Mouse (Mus musculus): Measurements from ENCODE around the gene Tns2.

Tns2 gene

DNA sequence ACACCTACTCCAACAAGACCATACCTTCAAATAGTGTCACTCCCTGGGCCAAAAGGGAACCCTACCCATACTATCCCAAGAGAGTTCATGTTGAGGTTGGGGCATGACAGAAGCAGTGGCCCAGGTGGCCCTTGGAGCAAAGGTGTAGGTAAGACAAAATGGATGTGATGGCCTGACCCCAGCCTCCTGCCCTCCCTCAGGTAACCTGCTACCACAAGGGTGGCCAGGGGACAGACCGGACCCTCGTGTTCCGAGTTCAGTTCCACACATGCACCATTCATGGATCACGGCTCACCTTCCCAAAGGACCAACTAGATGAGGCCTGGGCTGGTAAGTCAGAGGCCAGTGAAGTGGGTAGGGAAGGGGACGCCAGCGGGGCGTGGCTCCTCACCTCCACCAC lies 10.1 kb downstream of the Tns2 start:
- DNase-seq (ENCODE audit: low spot score) = no peak

DNA sequence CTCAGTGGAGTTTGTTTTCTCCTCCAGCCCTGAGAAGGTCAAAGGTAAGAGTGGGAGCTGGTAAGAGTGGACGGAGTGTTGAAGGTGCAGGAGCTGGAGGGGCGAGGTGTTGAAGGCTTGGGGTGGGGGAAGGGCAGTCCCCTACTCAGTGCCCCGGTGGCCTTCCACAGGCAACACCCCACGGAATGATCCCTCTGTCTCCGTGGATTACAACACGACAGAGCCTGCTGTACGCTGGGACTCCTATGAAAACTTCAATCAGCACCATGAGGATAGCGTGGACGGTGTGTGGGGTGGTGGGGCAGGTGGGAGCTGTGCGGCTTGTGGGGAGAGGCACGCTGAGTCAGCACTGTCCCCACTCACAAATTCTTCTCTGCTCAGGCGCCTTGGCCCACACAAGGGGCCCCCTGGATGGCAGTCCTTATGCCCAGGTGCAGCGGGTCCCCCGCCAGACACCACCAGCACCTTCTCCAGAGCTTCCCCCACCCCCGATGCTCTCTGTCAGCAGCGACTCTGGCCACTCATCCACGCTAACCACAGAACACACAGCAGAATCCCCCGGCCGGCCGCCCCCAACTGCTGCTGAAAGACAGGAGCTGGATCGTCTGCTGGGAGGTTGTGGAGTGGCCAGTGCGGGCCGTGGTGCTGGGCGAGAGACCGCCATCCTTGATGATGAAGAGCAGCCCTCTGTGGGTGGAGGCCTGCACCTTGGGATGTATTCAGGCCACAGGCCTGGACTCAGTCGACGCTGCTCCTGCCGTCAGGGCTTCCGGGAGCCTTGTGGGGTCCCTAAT lies 10.7 kb downstream of the Tns2 start:
- no peak for DNase-seq (ENCODE audit: low spot score)

DNA sequence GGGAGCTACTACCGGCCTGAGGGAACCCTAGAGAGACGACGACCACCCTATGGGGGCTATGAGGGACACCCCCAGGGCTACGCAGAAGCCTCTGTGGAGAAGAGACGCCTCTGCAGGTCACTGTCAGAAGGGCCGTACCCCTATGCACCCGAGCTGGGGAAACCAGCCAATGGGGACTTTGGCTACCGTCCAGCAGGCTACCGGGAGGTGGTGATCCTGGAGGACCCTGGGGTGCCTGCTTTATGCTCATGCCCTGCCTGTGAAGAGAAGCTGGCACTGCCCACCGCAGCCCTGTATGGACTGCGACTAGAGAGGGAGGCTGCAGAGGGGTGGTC lies 11.2 kb downstream of the Tns2 start:
- DNase-seq (ENCODE audit: low spot score) = no peak

DNA sequence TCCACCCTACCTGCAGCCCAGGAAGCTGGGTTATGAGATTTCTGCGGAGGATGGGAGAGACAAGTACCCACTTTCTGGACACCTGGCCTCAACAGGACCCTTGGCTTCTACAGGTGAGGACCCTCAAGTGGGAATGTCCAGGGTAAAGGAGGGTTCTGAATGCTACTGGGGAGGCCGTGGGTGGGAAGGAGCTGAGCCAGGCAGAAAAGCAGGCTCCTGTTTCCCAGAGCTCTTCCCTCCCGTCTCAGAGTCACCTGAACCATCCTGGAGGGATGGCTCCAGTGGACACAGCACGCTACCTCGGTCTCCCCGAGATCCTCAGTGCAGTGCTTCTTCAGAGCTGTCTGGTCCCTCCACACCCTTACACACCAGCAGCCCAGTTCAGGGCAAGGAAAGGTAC lies 12.0 kb downstream of the Tns2 start:
- DNase-seq (ENCODE audit: low spot score) = no peak

DNA sequence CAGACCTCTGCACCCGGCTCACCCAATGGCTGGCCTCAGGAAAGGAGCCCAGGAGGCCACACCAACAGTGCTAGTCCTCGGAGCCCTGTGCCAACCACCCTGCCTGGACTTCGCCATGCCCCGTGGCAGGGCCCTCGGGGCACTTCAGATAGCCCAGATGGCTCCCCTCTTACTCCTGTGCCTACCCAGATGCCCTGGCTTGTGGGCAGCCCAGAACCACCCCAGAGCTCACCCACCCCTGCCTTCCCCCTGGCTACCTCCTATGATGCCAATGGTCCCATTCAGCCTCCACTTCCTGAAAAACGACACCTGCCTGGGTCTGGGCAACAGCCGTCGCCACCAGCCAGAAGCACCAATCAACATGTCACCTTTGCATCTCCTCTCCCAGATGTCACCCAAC lies 12.6 kb downstream of the Tns2 start:
- DNase-seq (ENCODE audit: low spot score) = no peak

DNA sequence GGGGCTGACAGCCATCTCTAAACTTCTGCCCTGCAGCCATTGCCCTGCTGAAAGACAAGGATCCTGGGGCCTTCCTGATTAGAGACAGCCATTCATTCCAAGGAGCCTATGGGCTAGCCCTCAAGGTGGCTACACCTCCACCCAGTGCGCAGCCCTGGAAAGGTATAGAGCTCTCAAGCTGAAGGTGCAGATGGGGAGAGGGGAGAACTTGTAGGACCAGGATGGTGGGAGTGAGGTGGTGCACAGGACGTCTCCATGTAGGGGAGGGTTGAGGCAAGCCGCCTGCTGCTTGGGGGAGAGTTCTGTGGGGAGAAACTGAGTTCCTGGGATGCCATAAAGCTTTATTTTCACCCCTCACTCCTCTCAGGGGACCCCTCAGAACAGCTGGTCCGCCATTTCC lies 13.5 kb downstream of the Tns2 start:
- no peak for DNase-seq (ENCODE audit: low spot score)

DNA sequence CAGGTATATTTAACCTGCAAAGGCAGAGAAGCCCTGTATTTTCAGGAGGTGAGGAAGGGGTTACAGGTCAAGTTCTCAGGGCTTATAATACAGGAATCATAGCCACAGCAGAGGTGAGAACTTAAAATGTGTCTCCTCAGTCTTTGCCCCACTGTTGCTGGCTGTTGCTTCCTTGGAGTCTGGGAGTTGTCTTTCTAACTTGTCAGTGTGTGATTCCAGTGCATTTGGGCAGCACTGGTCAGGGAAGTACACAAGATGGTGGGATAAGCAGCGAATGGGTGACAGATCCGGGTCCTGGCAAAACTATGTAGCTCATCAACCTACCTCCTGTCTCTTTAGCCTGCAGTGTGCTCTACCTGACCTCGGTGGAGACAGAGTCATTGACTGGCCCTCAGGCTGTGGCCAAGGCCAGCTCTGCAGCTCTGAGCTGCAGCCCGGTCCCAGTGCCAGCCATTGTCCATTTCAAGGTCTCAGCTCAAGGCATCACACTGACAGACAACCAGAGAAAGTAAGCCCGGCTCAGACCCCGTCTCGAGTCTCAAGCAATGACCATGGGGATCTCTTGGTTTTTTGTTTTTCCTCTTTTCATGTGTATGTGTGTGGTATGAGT lies 14.5 kb downstream of the Tns2 start:
- no peak for DNase-seq (ENCODE audit: low spot score)

DNA sequence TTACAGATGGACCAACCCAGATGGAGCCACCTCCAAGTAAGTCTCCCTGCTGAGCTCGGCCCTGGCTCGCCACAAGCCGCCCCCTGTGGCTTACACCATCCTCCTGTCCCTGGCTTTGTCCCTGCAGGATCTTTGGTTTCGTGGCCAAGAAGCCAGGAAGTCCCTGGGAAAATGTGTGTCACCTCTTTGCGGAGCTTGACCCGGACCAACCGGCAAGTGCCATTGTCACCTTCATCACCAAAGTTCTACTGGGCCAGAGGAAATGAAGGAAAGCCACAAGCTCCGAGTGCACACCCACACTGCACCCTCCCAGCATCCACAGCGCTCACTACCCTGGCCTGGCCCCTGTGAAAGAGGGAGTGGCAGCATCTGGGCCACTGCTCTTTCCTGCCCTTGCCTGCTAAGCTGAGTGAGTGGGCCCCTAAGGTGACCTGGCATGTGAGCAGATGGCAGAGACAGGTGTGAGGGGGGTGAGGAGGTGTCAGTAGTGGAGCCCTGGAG lies 15.6 kb downstream of the Tns2 start:
- DNase-seq (ENCODE audit: low spot score) = no peak

DNA sequence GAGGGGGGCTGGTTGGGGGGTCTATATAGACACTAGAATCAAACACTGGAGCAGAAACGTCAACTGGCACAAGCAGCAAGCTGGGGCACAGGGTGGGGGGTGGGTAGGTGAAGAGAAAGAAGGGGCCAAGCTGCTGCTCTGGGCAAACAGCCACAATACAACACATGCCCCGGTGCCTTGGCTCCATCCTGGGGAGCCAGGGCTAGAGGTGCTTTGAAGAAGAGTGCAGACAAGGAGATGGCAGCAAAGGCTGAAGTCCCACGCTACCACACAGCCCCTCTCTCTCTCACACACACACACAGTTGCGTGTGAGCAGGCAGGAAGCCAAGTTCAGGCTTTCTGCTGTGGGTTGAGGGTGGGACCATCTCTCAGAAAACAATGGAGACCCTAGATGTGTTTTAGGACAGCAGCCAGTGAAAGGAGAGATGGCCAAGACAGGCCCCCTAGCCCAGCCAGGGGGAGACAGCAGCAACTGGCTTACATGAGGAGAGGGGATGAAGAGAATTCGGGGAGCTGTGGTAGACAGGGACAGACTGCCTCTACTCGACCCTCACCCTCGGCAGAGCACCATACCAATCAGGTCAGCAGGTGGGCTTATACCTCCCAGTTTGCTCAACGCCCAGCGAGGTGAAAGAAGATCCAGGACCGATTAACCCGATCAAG lies 16.7 kb downstream of the Tns2 start:
- no peak for DNase-seq (ENCODE audit: low spot score)

DNA sequence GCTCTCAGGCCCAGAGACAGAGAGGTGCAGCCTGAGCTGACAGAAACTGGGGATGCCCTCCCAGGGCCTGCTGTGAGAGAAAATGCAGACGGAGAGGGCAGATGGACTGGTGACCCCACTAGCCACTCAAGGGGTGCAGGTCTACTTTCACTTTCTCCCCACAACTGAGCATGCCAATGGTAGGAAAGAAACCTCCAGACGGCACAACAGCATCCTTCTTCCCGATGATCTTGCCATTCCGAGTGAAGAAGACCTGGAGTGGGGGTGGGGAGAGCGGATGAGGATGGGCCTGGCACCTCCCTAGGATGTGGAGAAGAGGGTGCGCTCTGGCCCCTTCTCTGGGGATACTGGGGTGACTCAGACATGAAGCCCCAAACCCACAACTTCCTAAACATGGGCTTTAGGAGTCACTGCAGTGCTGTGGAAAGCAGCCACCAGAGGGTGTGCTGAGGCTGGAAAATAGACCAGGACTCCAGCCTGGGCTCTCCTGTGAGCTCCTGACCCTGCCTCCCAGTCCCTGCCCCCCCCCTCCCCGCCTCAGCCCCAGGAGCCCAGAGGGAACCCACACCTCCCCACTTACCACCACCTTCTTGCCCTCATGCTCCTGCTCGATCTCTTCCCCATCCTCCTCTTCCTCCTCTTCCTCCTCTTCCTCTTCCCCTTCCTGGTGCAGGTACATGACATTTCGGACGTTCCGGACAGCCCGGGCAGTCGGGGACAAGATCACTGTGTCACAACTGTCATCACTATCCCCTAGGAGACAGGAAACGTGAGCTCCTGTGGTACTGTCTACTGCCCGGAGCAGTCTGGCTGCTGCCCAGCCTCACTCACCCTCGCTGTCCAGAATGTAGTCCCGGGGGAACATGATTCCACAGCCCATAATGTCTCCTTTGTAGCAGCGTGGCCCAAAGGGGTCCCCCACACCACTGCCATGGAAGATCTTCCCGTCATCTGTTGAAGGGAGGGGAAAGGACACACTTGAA lies 17.5 kb downstream of the Tns2 start:
- DNase-seq (ENCODE audit: low spot score) = no peak

DNA sequence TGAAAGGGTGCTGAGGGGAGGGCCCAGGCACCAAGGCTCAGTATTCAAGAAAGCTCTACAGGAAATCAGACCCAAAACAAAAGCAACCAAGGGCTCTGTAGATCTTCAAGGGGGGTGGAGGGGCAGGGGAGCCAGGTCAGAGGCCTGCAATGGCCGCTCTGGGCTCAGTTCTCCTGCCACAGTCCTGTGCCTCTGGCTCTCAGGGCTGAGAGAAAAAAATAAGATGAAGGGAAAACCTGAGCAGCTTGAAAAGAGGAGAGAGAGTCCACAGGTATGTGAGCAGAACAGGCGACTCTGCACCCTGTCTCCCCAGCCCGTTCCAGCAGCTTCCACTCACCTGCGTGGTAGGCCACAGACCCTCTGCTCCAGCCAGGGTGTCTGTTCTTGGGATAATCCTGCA lies 18.4 kb downstream of the Tns2 start:
- DNase-seq (ENCODE audit: low spot score) = no peak

DNA sequence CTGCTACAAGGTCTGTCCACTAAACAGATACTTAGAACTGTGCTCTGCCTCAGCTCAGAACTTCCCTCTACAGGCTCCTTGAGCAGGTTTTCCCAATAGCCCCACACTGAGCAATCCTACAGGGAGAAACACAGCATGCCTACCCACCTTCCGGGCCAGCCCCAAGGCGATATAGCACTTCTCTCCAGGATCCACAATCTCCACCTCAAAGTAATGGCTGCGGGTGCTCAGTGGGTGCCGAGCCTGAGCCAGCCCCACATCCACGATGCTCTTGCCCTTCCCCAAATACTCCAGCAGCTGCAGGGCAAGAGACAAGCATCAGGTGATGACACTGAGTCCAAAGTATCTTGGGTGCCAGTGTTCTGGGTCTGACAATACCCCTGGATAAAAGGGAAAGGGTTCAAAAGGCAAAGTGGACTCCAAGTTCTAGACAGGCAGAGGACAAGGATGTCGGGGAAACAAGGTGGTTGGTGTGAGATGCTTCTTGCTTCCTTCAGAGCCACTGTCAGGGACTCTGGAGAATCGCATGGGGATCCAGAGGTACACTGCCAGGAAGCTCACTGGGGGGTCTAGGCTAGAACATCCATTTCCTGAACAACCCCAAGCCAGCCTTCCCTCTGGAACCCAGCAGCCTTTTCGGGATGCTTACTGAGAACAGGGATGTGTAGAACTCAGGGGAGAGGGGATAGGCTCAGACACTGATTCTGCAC lies 19.1 kb downstream of the Tns2 start:
- no peak for DNase-seq (ENCODE audit: low spot score)

DNA sequence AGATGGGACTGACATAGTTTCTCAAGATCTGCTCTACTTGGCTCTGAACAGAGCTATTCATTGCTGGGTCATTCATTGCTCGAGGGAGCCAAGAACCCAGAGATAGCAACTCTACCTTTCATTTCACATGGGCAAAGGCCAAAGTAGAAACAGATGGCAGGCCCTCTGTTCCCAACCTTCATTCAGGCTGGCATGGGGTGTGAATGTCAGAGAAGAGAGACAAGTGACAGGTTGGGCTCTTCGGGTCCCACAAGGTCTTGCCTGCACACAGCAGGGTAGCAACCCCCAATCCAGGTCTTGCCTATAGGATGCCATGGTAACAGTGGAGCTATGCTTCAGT lies 19.6 kb downstream of the Tns2 start:
- DNase-seq (ENCODE audit: low spot score) = no peak

DNA sequence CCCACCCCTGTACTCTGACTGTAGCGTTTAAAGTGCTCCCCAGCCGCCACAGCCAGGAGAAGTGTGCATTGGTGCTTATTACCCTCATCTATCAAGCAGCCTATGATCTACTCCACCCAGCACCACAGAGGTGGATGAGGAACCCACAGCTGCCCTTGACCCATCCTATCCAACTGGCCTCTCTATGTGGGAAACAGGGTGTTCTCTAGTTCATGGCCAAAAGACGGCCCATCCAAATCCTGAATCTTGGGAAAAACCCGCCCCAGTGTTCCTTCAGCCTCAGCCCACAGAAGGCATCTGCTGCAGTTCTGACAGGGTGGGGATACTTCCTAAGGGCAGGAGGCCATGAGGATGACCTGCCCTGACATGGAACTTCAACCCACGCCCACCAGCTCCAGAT lies 20.3 kb downstream of the Tns2 start:
- no peak for DNase-seq (ENCODE audit: low spot score)

DNA sequence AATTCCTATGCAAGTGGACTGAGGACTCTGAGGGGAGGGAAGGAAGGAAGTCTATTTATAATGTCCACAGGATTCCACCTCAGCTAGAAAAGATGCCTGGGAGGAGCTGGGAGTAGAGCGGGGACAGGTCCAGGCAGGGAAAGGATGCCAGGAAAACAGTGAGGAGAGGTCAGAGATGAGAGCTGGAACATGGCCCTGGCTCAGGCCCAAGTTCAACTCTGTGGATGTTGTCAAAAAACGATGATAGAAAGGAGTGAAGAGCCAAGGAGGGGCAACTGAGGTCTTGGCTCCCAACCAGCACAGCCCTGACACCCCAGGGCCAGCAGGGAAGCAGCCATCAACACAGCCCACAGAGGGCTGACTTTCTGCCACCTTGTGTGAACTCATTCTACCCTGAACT lies 26.1 kb downstream of the Tns2 start:
- DNase-seq (ENCODE audit: low spot score) = no peak

DNA sequence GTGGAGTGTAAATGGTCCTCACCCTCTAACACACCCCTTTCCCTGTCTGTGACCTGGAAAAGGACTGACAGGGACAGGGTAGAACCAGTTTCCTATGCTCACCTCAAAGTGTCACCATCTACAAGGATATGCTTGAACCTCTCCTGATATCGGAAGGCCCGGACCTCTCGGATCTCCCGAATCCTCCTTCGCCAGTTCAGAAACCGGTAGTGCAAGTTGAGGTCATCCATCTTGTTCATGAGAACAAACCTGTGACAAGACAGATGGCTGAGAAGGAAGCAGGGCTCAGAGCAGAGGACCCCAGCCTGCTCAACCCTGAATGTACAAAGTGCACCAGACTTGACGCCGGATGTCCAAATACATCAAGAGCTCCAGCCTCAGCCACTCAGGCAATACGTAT lies 33.1 kb downstream of the Tns2 start:
- DNase-seq (ENCODE audit: low spot score) = no peak

DNA sequence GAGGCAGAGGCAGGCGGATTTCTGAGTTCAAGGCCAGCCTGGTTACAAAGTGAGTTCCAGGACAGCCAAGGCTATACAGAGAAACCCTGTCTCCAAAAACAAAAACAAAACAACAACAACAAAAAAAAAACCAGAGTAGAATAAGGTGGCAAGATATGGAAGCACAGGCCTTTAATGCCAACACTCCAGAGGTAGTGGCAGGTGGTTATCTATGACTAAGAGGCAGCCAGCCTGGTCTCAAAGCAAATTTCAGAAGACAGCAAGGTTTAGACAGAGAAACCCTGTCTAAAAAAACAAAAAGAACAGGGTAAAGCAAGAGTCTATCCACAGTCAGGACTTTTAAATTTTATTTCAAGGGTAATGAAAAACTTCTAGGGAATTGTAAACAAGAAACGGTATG lies 34.5 kb downstream of the Tns2 start:
- DNase-seq (ENCODE audit: low spot score) = no peak

DNA sequence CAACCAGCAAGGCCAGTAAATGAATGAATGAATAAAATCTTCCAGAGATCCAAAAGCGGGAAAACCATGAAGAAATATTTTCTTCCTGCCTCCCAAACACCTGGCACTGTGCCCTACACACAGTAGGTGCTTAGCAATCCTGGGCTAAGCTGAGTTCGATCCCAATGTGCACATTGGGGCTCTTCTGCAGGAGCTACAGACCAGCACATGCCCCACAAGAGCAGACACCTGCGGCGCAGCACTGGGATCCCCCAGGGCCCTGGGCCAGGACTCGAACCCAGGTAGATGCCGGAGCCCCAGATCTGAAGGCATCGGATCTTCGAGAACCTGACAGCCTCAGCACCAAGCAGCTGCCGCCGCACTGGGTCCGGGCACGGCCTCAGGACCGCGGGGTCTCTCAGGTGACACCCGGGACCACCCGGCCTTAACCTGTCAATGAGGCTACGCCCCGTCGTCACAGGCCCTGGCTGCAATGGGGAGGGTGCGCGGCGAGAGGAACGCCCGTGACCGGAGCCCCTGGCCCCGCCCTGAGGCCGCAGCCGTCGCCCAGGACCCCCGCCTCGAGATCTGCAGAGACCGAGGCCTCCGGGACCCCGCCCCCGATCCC lies 35.4 kb downstream of the Tns2 start:
- DNase-seq (ENCODE audit: low spot score) = no peak

DNA sequence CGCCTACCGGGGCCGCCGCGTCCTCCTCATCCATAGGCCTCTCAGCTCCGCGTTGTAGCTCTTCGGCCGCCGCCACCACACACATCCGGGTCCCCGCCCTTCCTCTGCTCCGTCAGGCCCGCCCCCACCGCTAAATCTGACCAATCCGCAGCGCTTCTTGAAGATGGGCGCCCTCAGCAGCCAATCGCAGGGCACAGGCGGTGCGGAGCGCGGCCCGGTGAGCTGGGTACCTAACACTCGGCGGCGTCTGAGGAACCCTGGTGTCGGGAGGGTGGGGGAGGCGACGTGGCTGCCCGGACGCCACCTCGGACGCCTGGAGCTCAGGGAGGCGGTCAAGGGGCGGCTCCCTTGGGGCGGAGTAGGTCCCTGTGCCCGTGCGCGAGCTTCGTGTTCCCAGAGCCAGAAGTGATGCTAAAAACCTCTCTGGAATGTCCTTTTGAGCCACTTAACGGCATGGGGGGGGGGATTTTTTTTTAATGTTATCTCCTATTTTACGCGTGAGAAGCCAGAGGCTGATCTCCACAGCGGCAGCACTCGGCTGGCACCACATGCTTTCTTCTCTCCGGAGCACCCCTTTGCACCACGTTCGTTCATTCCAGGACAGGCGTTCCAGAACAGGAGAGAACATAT lies 36.0 kb downstream of the Tns2 start, which contains the start of gene Spryd3:
Spryd3 (minus strand) TSS at position 106 of the 630 bp plus-strand sequence.
- DNase-seq (ENCODE audit: low spot score) = peak; percentile 98

DNA sequence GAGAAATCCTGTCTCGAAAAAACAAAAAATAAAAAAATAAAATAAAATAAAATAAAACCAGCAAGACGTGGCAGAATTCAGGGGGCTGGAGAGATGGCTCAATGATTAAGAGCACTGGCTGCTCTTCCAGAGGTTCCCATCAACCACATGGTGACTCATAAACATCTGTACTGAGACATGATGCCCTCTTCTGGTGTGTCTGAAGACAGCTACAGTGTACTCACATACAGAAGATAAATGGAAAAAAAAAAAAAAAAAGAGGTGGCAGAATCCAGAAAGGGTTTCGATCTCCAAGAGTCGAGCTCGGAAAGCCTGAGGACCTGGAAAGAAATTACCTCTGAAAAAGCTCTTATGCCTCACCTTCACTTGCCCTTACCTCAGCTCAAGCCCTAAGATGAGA lies 40.9 kb downstream of the Tns2 start:
- no peak for DNase-seq (ENCODE audit: low spot score)
